Mouse (Mus musculus) kidney, postnatal 14 days (tissue): ENCODE data around the gene Rnf113a1.
A peak's percentile ranks its signal among the peaks of the same experiment; 100 is the strongest.
"Not testable (repeated sequence)": the region's sequence is repeated elsewhere in the genome, so short reads cannot be mapped to it uniquely, and the experiment has no call there.

Source experiments
- DNase-seq: peaks from one replicate; pipeline ENCODE4 v3.0.0; 2022; ENCODE audit warnings: mixed read lengths

Gene Rnf113a1

GRCm38 (mm10) chrX:37191105-37191743, at the start of gene Rnf113a1, which contains the start of gene Ndufa1:
Gene Rnf113a1 (plus strand): TSS chrX:37191245.
Gene Ndufa1 (minus strand): TSS chrX:37191163.
- DNase-seq = peak; percentile 88

- DNase-seq = no peak
Measured at GRCm38 (mm10) chrX:37141732-37142131, 49.3 kb upstream of the Rnf113a1 start.

- DNase-seq = not testable (repeated sequence)
Measured at GRCm38 (mm10) chrX:37144498-37144897, 46.5 kb upstream of the Rnf113a1 start.

GRCm38 (mm10) chrX:37144954-37145353, 46.1 kb upstream of the Rnf113a1 start:
- peak; percentile 13 for DNase-seq

- DNase-seq = no peak
Measured at GRCm38 (mm10) chrX:37157839-37158238, 33.2 kb upstream of the Rnf113a1 start.

GRCm38 (mm10) chrX:37161169-37161568, 29.9 kb upstream of the Rnf113a1 start:
- no peak for DNase-seq

- DNase-seq = no peak
Measured at GRCm38 (mm10) chrX:37163115-37163514, 27.9 kb upstream of the Rnf113a1 start.

GRCm38 (mm10) chrX:37167085-37167484, 24.0 kb upstream of the Rnf113a1 start:
- peak; percentile 45 for DNase-seq

- DNase-seq = no peak
Measured at GRCm38 (mm10) chrX:37168742-37169141, 22.3 kb upstream of the Rnf113a1 start, which contains the start of gene Akap14. Gene Akap14 (minus strand): TSS chrX:37168842.

GRCm38 (mm10) chrX:37184401-37184800, 6.6 kb upstream of the Rnf113a1 start:
- not testable (repeated sequence) for DNase-seq

- DNase-seq = no peak
Measured at GRCm38 (mm10) chrX:37190755-37191104, 315 bp upstream of the Rnf113a1 start.

GRCm38 (mm10) chrX:37191744-37192379, 817 bp downstream of the Rnf113a1 start:
- DNase-seq = peak; percentile 2

GRCm38 (mm10) chrX:37198676-37199075, 7.6 kb downstream of the Rnf113a1 start:
- no peak for DNase-seq

- DNase-seq = no peak
Measured at GRCm38 (mm10) chrX:37210941-37211340, 19.9 kb downstream of the Rnf113a1 start, which contains the start of gene Gm9. Gene Gm9 (minus strand): TSS chrX:37211041.

- not testable (repeated sequence) for DNase-seq
Measured at GRCm38 (mm10) chrX:37222158-37222557, 31.1 kb downstream of the Rnf113a1 start, which contains the start of gene Rhox1. Gene Rhox1 (minus strand): TSS chrX:37222258.
